Mouse (Mus musculus) intestine, postnatal 0 days (tissue): Measurements from ENCODE around the gene Car11. TPM values are rescaled to one million over a fixed set of nuclear protein-coding genes. Genes with fewer than 3 reads are reported as not detected.
A peak's percentile ranks its signal among the peaks of the same experiment; 100 is the strongest.

Experiments used
- ATAC-seq: fragments of 200-750 bp; cut with Nextera tagmentation; 2 replicates; pipeline ENCODE4 v1.8.0; 2017; ENCODE audit warnings: mild to moderate bottlenecking, moderate TSS enrichment, moderate library complexity
- H3K27ac ChIP-seq: fragments of 300-500 bp; sonication (generic); 2 replicates; pipeline ENCODE4 v1.5.1; 2014; ENCODE audit warnings: mild to moderate bottlenecking, low read depth, low read length, moderate library complexity
- H3K27me3 ChIP-seq: fragments of 300-500 bp; sonication (generic); replicated peaks from 2 replicates; pipeline ENCODE4 v1.6.1; 2014; ENCODE audit warnings: low read length, mixed read lengths; ENCODE audit not compliant: control insufficient read depth, insufficient read depth
- H3K36me3 ChIP-seq: fragments of 300-500 bp; sonication (generic); 2 replicates; pipeline ENCODE4 v1.6.1; 2014; ENCODE audit warnings: mild to moderate bottlenecking, moderate library complexity; ENCODE audit not compliant: control insufficient read depth, insufficient read depth
- H3K4me1 ChIP-seq: fragments of 300-500 bp; sonication (generic); replicated peaks from 2 replicates; pipeline ENCODE4 v1.6.1; 2014; ENCODE audit warnings: antibody characterized with exemption, low read length, mixed read lengths; ENCODE audit not compliant: control insufficient read depth, insufficient read depth
- H3K4me2 ChIP-seq: fragments of 300-500 bp; sonication (generic); replicated peaks from 2 replicates; pipeline ENCODE4 v1.6.1; 2014; ENCODE audit warnings: low read depth, mild to moderate bottlenecking, moderate library complexity
- H3K4me3 ChIP-seq: fragments of 300-500 bp; sonication (generic); 2 replicates; pipeline ENCODE4 v1.5.1; 2014; ENCODE audit warnings: low read depth, low read length
- H3K9ac ChIP-seq: fragments of 300-500 bp; sonication (generic); 2 replicates; pipeline ENCODE4 v1.6.1; 2014; ENCODE audit warnings: mild to moderate bottlenecking, low read depth, low read length
- H3K9me3 ChIP-seq: fragments of 300-500 bp; sonication (generic); 2 replicates; pipeline ENCODE4 v1.6.1; 2016; ENCODE audit warnings: mixed run types; ENCODE audit not compliant: control insufficient read depth
- CTCF ChIP-seq: sonication (generic); IDR thresholded peaks from 2 replicates; pipeline ENCODE4 v1.5.1; 2016; ENCODE audit warnings: low read depth, mild to moderate bottlenecking, control low read depth, antibody characterized with exemption, moderate library complexity
- WGBS: fragments of 180-500 bp; shearing (Covaris S2); extraction: QIAGEN DNeasy Blood & Tissue Kit; methylation state at CpG from one replicate; pipeline ENCODE4 v1.1.7; 2014; 5-methylcytosine and 5-hydroxymethylcytosine counted together
- polyA plus RNA-seq: library from polyadenylated mRNA; unstranded; fragments of >200 nt; fragmentation: Nextera tagmentation; extraction: Ambion mirVana; gene quantifications from 2 replicates; pipeline ENCODE4 v1.2.1, GENCODE M21; 2015

The Car11 gene
- polyA plus RNA-seq, 1 experiment from 2014 or later = 2.7 TPM

DNA sequence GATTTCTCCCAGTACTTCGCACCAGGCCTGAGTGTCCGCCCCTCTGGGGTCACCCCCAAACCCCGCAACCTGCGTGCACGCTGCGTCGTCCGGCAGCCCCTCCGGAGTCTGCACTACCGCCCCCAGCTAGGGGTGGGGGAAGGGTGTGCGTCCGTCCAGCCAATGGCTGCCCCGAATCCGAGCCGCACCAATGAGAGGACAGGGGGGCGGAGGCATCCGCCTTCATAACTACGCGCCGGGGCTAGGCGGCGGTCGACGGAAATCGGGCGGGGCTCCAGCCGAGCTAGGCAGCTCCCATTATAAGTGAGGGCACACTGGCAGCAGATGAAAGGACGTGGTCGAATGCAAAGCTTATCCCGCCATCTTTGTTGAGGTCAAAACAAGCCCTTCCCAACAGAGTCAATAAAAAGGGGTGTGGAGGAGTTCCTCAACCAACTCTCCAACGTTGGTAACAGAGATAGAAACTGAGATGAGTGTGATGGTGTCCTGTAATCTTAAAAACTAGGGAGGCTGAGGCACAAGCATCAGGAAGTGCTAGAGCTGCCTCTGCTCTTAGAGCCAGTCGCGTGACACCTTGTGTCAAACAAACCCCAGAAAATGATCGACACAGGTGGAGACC, 15.6 kb downstream of the Car11 start, which contains the start of gene Rpl18:
Rpl18 (plus strand) TSS at position 368 of the 619 bp plus-strand sequence.
- Histone ChIP-seq H3K9ac (peak within 1 kb of the TSS; percentile 86), H3K36me3 (peaks cover 39% of the 10 kb centered on the region), H3K4me1 (peaks cover 21% of the 10 kb centered on the region; the same call in 1 of the 2 replicates), H3K9me3 (no peaks in the 10 kb centered on the region), H3K4me2 (peak within 1 kb of the TSS; percentile 88), H3K27ac (peak within 1 kb of the TSS; percentile 99), H3K27me3 (no peaks in the 10 kb centered on the region), H3K4me3 (peak within 1 kb of the TSS; percentile 70)
- 4% methylated on average over 34 of the region's 34 CpGs for WGBS
- TF ChIP-seq CTCF = 0 out of 2 replicates have a peak, but pooled peaks have one; percentile 20
- peak; percentile 76 for ATAC-seq

GRCm38 (mm10) chr7:45715741-45716459, 16.3 kb downstream of the Car11 start:
- Histone ChIP-seq H3K36me3 (peaks cover 39% of the 10 kb centered on the region), H3K27ac (peak overlapping the region; percentile 99), H3K4me3 (peak overlapping the region; percentile 70), H3K9me3 (no peaks in the 10 kb centered on the region), H3K4me1 (peaks cover 19% of the 10 kb centered on the region; the same call in 1 of the 2 replicates), H3K27me3 (no peaks in the 10 kb centered on the region), H3K9ac (0 out of 2 replicates have a peak overlapping the region, but pooled peaks have one; percentile 17), H3K4me2 (peak overlapping the region; percentile 88)
- no peak for TF ChIP-seq CTCF
- ATAC-seq = no peak
- 76% methylated on average over 19 of the region's 19 CpGs for WGBS

DNA sequence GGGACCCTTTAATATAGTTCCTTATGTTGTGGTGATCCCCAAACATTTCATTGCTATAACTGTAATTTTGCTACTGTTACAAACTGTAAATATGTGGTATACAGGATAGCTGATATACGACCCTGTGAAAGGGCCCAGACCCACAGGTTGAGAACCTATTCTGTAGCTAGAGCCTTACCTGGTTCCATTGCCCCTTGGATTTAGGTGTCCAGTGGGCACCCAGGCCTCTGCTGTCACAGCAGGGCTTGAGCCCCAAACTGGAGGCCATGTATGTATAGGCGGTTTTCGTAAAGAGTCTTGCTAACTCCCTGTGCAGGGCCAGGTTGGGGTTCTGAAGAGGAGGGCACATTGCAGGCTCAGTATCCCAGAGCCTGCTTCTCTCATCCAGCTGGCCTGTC, 16.8 kb downstream of the Car11 start:
- no peak for ATAC-seq
- Histone ChIP-seq H3K9me3 (no peaks in the 10 kb centered on the region), H3K27ac (no peak overlapping the region), H3K27me3 (no peaks in the 10 kb centered on the region), H3K4me2 (peak overlapping the region; percentile 88), H3K36me3 (peaks cover 38% of the 10 kb centered on the region), H3K9ac (peak overlapping the region; percentile 79; the same call in 1 of the 2 replicates), H3K4me3 (peak overlapping the region; percentile 67; the same call in 1 of the 2 replicates), H3K4me1 (peaks cover 19% of the 10 kb centered on the region; the same call in 1 of the 2 replicates)
- TF ChIP-seq CTCF = no peak
- WGBS = 87% methylated on average over 3 of the region's 3 CpGs

DNA sequence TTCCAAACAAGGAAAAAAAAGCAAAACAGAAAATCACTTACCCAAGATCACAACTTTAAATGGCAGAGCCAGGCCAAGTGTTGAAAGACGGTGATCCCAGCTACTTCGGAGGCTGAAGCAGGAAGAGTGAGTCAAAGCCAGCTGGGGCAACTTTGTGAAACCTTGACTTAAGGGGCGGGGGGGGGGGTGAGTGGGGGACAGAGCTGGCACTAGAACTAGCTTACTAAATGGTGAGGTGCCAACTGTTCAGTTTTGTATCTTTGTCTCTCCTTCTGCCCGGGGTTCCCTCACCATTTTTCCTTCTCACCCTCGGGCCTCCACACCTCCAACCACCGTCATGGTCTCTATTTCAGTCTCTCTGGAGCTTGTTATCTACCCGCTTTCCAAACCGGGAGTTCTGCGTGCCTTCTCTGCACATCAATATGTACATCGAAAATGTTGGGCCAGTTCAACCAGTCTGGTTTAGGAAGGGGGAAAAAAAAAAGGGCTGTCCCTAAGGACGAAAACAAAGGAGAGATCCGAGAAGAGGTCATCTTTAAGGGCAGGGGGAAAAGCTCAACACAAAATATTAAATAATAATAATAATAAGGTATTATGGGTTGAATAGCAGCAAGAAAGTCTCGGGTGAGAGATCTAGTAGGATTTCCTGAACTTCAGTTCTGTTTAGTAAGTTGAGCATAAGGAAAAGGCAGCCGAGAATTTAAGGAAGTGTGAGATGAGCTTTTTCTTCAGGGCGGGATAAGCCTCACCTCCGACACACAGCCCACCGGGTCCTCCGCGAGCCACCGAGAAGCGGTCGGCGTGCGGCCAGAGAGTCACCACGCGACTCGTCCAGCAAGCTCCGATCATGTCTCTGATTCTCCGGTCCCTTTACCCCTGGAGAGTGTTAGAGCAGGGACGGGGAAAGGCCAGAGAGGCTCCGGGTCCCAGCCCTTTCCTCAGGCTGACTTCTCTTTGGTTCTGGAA, 17.6 kb downstream of the Car11 start:
- TF ChIP-seq CTCF = no peak
- peak overlapping the region; percentile 67 for H3K4me2 ChIP-seq
- peaks cover 31% of the 10 kb centered on the region for H3K36me3 ChIP-seq
- peak overlapping the region; percentile 67 for H3K4me3 ChIP-seq
- peak overlapping the region; percentile 82 for H3K27ac ChIP-seq
- H3K4me1 ChIP-seq = peaks cover 19% of the 10 kb centered on the region; the same call in 1 of the 2 replicates
- ATAC-seq = no peak
- peak overlapping the region; percentile 79 for H3K9ac ChIP-seq
- H3K27me3 ChIP-seq = no peaks in the 10 kb centered on the region
- H3K9me3 ChIP-seq = no peaks in the 10 kb centered on the region
- 6% methylated on average over 31 of the region's 31 CpGs for WGBS

GRCm38 (mm10) chr7:45717918-45718297, 18.3 kb downstream of the Car11 start, which contains the start of gene Sphk2:
Sphk2 (minus strand) TSS chr7:45718002.
- peak; percentile 16 for ATAC-seq
- Histone ChIP-seq H3K4me1 (peaks cover 19% of the 10 kb centered on the region; the same call in 1 of the 2 replicates), H3K27me3 (no peaks in the 10 kb centered on the region), H3K27ac (peak within 1 kb of the TSS; percentile 82), H3K4me2 (peak within 1 kb of the TSS; percentile 78), H3K36me3 (peaks cover 30% of the 10 kb centered on the region), H3K9me3 (no peaks in the 10 kb centered on the region), H3K9ac (peak within 1 kb of the TSS; percentile 79), H3K4me3 (peak within 1 kb of the TSS; percentile 67)
- TF ChIP-seq CTCF = peak; percentile 36
- 0% methylated on average over 41 of the region's 41 CpGs for WGBS
